Mouse (Mus musculus): ENCODE measurements around the gene Mosmo. TPM values are rescaled to one million over a fixed set of nuclear protein-coding genes. Genes with fewer than 3 reads are reported as not detected.

The Mosmo gene
- polyA plus RNA-seq (2014; fragmentation: Illumina TruSeq; extraction: RNeasy Lipid Tissue Mini Kit (QIAGEN cat#74804); ENCODE audit: insufficient read depth, low read depth, low replicate concordance): 19.3 TPM

DNA sequence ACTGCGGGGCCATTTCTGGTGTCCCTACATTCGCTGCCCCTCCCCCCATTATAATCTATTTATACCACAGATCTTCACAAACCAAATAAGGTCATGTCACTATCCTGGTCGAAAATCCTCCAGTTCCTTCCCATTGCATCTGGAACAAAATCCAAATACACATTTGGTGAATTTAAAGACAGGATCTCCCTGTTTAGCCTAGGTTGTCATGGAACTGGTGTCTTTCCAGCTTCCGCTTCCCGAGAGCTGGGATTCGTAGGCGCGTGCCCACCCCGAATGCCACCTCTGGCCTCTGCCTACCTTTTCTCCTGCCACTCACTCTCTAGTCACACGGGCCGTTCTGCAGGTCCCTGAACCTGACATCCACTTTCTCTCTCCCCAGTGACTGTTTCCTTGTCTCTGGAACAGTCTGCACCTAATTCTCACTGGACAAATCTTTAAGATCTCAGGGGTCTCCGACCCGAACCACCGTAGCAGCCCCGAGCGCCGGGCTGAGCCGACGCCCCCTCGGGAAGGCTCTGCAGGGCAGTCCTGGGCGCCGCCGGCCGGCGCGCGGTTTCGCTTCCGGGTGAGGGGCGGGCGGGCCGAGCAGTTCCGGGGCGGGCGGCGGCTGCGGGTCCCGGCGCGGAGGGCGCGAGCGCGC is at the start of gene Mosmo:
TSS of gene Mosmo (plus strand) at position 618 of the 643 bp plus-strand sequence.

DNA sequence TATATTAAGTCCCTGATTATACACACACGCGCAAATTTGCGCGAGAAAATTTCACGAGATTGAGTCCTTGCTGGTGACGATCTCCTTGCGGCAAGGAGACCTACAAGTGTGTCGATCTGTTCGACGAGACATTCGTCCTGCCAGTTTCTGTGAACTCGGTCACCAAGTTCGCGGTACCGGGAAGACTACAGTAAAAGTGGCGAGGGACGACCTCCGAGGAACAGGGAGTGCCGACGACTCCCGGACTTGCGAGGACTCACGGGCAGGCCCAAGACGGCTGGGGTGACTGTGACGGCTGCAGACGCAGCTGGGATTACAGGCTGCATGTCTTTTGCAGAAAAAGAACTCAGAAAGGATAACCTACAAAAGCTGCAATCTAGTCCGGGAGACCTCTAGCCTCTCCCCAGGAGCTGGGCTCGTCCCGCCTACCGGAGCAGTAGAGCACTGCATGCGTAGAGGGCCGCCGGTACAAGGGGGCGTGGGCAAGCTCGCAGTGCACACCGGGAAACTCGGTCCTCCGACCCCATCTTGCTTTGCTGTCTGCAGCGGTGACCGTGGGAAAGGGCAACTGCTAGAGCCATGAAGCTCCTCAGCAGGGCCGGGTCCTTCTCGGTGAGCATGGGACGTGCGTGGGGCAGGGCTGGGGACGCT is 42.6 kb upstream of the Mosmo start, which contains the start of gene Uqcrc2:
TSS of gene Uqcrc2 (plus strand) at position 466 of the 651 bp plus-strand sequence.

DNA sequence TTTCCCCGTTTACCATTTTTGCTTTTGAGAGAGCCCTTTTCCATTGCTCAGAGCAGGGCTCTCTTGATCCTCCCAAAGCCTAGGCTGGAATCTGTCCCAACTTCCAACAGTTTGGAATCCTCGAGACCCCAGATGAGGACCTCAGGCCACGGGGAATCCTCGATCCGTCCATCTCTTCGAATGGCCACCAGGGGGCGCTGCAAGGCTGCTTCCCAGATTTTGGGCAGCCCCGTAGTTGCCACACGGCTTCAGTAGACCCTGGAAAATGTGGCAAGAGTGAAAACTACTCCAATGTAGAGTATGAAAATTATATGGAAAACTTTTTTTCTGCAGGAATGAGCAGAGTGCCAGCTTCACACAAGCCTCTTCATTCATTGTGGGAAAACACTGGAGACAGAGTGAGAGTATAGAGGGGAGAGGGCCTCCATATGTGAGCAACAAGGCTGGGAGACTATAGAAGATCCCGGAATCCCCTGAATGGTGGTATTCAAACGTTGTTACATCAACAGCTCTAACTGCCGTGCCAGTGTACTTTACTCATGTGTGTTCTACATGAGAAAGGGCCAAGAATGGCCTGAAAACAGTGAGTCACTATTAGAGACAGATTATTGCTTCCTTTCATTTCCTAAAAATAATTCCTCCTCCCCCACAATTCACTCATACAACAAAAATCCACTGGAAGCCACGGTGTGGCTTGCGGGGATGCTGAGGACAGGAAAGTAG is 7.1 kb upstream of the Mosmo start, which contains the start of gene Pdzd9:
TSS of gene Pdzd9 (minus strand) at position 191 of the 723 bp plus-strand sequence.

DNA sequence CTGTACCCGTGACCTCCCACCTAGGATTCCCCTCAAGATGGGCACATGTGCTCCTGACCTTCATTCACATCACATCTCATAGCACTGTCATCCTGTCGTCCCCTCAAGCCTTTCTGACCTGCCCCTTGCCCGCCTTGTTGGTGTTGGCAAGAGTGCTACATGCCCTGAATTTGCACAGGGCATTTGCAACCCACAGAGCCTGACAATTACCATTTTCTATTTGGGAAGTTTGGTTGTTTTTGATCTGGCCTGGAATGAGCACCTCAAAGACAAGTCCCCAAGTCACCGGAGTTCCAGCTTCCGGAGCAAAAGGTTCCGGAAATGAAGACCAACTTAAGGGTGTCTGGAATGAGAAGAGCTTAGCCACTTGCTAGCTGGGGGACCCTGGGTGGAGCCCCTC is 61.6 kb downstream of the Mosmo start, which contains the start of gene Vwa3a:
TSS of gene Vwa3a (plus strand) at position 301 of the 400 bp plus-strand sequence.

Other genes with a start within 250 kb of the Mosmo start
- gene Uqcrc2, start 42.4 kb upstream of the Mosmo start, polyA plus RNA-seq (2014; fragmentation: Illumina TruSeq; extraction: RNeasy Lipid Tissue Mini Kit (QIAGEN cat#74804); ENCODE audit: insufficient read depth, low read depth, low replicate concordance): 91.0 TPM
- gene Pdzd9, start 7.3 kb upstream of the Mosmo start, polyA plus RNA-seq (2014; fragmentation: Illumina TruSeq; extraction: RNeasy Lipid Tissue Mini Kit (QIAGEN cat#74804); ENCODE audit: insufficient read depth, low read depth, low replicate concordance): not detected
- gene Vwa3a, start 61.7 kb downstream of the Mosmo start, polyA plus RNA-seq (2014; fragmentation: Illumina TruSeq; extraction: RNeasy Lipid Tissue Mini Kit (QIAGEN cat#74804); ENCODE audit: insufficient read depth, low read depth, low replicate concordance): 3.8 TPM
- not detected for gene Gm5737, start 134.7 kb downstream of the Mosmo start, polyA plus RNA-seq (2014; fragmentation: Illumina TruSeq; extraction: RNeasy Lipid Tissue Mini Kit (QIAGEN cat#74804); ENCODE audit: insufficient read depth, low read depth, low replicate concordance)
- 6.7 TPM for gene Eef2k, start 165.2 kb downstream of the Mosmo start, polyA plus RNA-seq (2014; fragmentation: Illumina TruSeq; extraction: RNeasy Lipid Tissue Mini Kit (QIAGEN cat#74804); ENCODE audit: insufficient read depth, low read depth, low replicate concordance)
- 9.2 TPM for gene Polr3e, start 240.1 kb downstream of the Mosmo start, polyA plus RNA-seq (2014; fragmentation: Illumina TruSeq; extraction: RNeasy Lipid Tissue Mini Kit (QIAGEN cat#74804); ENCODE audit: insufficient read depth, low read depth, low replicate concordance)

All from lung, adult 10 weeks (tissue).